Mouse (Mus musculus): ENCODE results near the gene Rab8b.
"Not testable (repeated sequence)": the region's sequence is repeated elsewhere in the genome, so short reads cannot be mapped to it uniquely, and the experiment has no call there.

- not testable (repeated sequence) for TF ChIP-seq CTCF (IDR thresholded peaks at IDR 0.05; ENCODE audit: borderline replicate concordance, insufficient read depth, low read depth, low read length); POLR2A (IDR thresholded peaks at IDR 0.05; ENCODE audit: borderline replicate concordance, insufficient read depth, low read length)
These were observed 113.5 kb downstream of the Rab8b start for GRCm38 (mm10) chr9:66805951-66806350.

All from cerebellum, adult 2 months (tissue).